Mouse (Mus musculus) liver, adult 2 months (tissue): ENCODE results near the gene Creb5.

Experiments
- CTCF ChIP-seq: fragments of 200-500 bp; IDR thresholded peaks from 2 replicates; pipeline ENCODE4 v1.5.1; 2011; ENCODE audit warnings: low read depth, low read length, control low read depth
- POLR2A ChIP-seq: fragments of 200-500 bp; IDR thresholded peaks from 2 replicates; pipeline ENCODE4 v1.6.1; 2011; ENCODE audit warnings: low read length, control low read depth; ENCODE audit not compliant: insufficient read depth; ENCODE audit errors: extremely low read depth

DNA sequence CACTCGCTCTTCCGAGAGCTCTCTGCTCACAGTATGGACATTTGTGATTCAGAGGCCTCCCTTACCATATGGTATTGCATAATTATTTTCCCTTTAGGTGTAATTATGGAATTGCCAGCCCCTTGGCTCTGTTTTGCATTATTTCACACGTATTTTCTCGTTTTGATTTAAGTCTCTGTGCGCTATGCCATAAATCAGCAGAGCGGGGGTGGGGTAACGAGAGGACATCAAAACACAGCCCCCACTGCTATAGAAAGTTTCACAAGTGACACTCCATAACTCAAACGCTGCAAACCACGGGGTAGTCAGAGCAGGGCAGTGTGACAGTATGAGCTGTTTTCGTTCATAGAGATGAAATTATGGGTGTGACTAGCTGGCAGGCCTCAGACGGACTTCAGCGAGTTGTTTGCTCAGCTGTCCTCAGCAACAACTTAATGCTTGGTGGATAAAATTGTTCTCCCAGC is 367.3 kb downstream of the Creb5 start:
- TF ChIP-seq CTCF (no peak), POLR2A (no peak)
